Mouse (Mus musculus) liver, postnatal 0 days (tissue): ENCODE data around the gene Shisal2a. TPM values are rescaled to one million over a fixed set of nuclear protein-coding genes. Genes with fewer than 3 reads are reported as not detected.

Experiments
- ATAC-seq: fragments of 200-750 bp; cut with Nextera tagmentation; 2 replicates; pipeline ENCODE4 v1.8.0; 2017; ENCODE audit warnings: mild to moderate bottlenecking, moderate library complexity
- DNase-seq: peaks from one replicate; pipeline ENCODE4 v3.0.0-alpha.2; 2016
- H3K27ac ChIP-seq: fragments of 300-500 bp; sonication (generic); 2 replicates; pipeline ENCODE4 v1.5.1; 2014; ENCODE audit warnings: antibody characterized with exemption, moderate library complexity, mild to moderate bottlenecking, low read depth
- H3K27me3 ChIP-seq: fragments of 300-500 bp; sonication (generic); 2 replicates; pipeline ENCODE4 v1.6.1; 2014; ENCODE audit warnings: low read length, control low read depth, mixed read lengths; ENCODE audit not compliant: insufficient read depth
- H3K36me3 ChIP-seq: fragments of 300-500 bp; sonication (generic); replicated peaks from 2 replicates; pipeline ENCODE4 v1.6.1; 2014; ENCODE audit warnings: mild to moderate bottlenecking, control low read depth, low read length, moderate library complexity, mixed read lengths; ENCODE audit not compliant: insufficient read depth
- H3K4me1 ChIP-seq: fragments of 300-500 bp; sonication (generic); 2 replicates; pipeline ENCODE4 v1.6.1; 2014; ENCODE audit warnings: antibody characterized with exemption, mild to moderate bottlenecking, control low read depth; ENCODE audit not compliant: insufficient read depth
- H3K4me2 ChIP-seq: fragments of 300-500 bp; sonication (generic); 2 replicates; pipeline ENCODE4 v1.6.1; 2014; ENCODE audit warnings: low read depth, mild to moderate bottlenecking, low read length, moderate library complexity, mixed read lengths
- H3K4me3 ChIP-seq: fragments of 300-500 bp; sonication (generic); 2 replicates; pipeline ENCODE4 v1.5.1; 2014; ENCODE audit warnings: low read depth, low read length
- H3K9ac ChIP-seq: fragments of 300-500 bp; sonication (generic); replicated peaks from 2 replicates; pipeline ENCODE4 v1.6.1; 2014; ENCODE audit warnings: mild to moderate bottlenecking, moderate library complexity
- H3K9me3 ChIP-seq: fragments of 300-500 bp; sonication (generic); 2 replicates; pipeline ENCODE4 v1.6.1; 2016; ENCODE audit warnings: mild to moderate bottlenecking, control low read depth, low read length, mixed read lengths
- CTCF ChIP-seq: sonication (generic); IDR thresholded peaks from 2 replicates; pipeline ENCODE4 v1.5.1; 2016; ENCODE audit warnings: antibody characterized with exemption, low read depth
- EP300 ChIP-seq: IDR thresholded peaks from 2 replicates; pipeline ENCODE4 v1.6.1; 2016; ENCODE audit warnings: antibody characterized with exemption, low read depth, mild to moderate bottlenecking
- WGBS: fragments of 180-500 bp; shearing (Covaris S2); extraction: QIAGEN DNeasy Blood & Tissue Kit; methylation state at CpG from one replicate; pipeline ENCODE4 v1.1.7; 2014; ENCODE audit not compliant: insufficient replicate concordance; 5-methylcytosine and 5-hydroxymethylcytosine counted together
- polyA plus RNA-seq: library from polyadenylated mRNA; unstranded; fragments of >200 nt; fragmentation: Nextera tagmentation; extraction: Ambion mirVana; gene quantifications from 2 replicates; pipeline ENCODE4 v1.2.1, GENCODE M21; 2015

Shisal2a gene
- polyA plus RNA-seq, 1 experiment from 2014 or later: 0.52 TPM

GRCm38 (mm10) chr4:108407621-108408020 lies 24.5 kb upstream of the Shisal2a start:
- Histone ChIP-seq H3K9me3 (no peaks in the 10 kb centered on the region), H3K4me3 (no peak overlapping the region), H3K4me1 (peaks cover 7% of the 10 kb centered on the region; the same call in 1 of the 2 replicates), H3K4me2 (peak overlapping the region; percentile 79; the same call in 1 of the 2 replicates), H3K9ac (no peak overlapping the region), H3K27me3 (0 out of 2 replicates have a peak, but pooled peaks cover 8% of the 10 kb centered on the region), H3K27ac (no peak overlapping the region), H3K36me3 (no peaks in the 10 kb centered on the region)
- TF ChIP-seq CTCF (no peak), EP300 (no peak)
- 50% methylated on average over 8 of the region's 8 CpGs for WGBS
- no peak for ATAC-seq
- DNase-seq: no peak

DNA sequence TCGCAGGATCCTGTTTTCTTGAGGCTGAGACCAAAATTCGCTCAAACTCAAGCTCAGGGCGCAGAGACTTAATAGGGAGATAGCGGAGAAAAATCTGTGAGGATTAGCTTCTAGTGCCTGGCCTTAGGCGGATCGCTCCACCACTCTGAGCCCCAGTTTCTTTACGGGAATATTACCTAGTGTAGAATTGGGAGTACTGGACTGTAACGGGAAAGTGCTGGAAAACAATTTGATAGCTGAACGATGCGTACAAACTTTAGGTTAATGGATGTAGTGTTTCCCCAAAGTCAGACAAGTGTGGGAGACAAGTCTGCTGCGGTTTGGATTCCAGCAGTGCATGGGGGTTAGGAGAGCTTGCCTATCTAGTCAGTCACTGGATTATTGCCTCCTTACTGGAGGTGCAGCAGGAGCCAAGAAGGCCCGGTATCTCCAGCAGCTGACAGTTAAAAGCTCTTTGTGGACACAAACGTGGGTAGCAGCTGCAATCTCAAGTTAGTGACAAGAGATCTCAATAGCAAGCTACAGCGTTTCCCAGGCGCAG lies 23.8 kb upstream of the Shisal2a start, which contains the start of gene Gpx7:
Gene Gpx7 (minus strand): TSS at position 101 of the 541 bp plus-strand sequence.
- Histone ChIP-seq H3K27me3 (0 out of 2 replicates have a peak, but pooled peaks cover 8% of the 10 kb centered on the region), H3K9ac (peak within 1 kb of the TSS; percentile 75), H3K4me3 (peak within 1 kb of the TSS; percentile 53), H3K4me1 (peaks cover 7% of the 10 kb centered on the region; the same call in 1 of the 2 replicates), H3K36me3 (no peaks in the 10 kb centered on the region), H3K9me3 (no peaks in the 10 kb centered on the region), H3K27ac (peak within 1 kb of the TSS; percentile 90), H3K4me2 (peak within 1 kb of the TSS; percentile 79)
- WGBS: 15% methylated on average over 15 of the region's 15 CpGs
- TF ChIP-seq EP300 (no peak), CTCF (no peak)
- DNase-seq: no peak
- no peak for ATAC-seq

GRCm38 (mm10) chr4:108406138-108406860 lies 23.1 kb upstream of the Shisal2a start:
- no peaks in the 10 kb centered on the region for H3K36me3 ChIP-seq
- H3K4me2 ChIP-seq: peak overlapping the region; percentile 79
- H3K27ac ChIP-seq: peak overlapping the region; percentile 90
- H3K4me3 ChIP-seq: peak overlapping the region; percentile 53
- ATAC-seq (peak; percentile 73), DNase-seq (peak; percentile 47)
- peaks cover 7% of the 10 kb centered on the region; the same call in 1 of the 2 replicates for H3K4me1 ChIP-seq
- 0 out of 2 replicates have a peak, but pooled peaks cover 8% of the 10 kb centered on the region for H3K27me3 ChIP-seq
- WGBS: 4% methylated on average over 52 of the region's 52 CpGs
- TF ChIP-seq CTCF: no peak
- no peak for TF ChIP-seq EP300
- H3K9ac ChIP-seq: peak overlapping the region; percentile 75
- no peaks in the 10 kb centered on the region for H3K9me3 ChIP-seq

- 52% methylated on average over 3 of the region's 3 CpGs for WGBS
- peak; percentile 31 for DNase-seq
- Histone ChIP-seq H3K27ac (peak overlapping the region; percentile 90), H3K9ac (no peak overlapping the region), H3K9me3 (no peaks in the 10 kb centered on the region), H3K27me3 (0 out of 2 replicates have a peak, but pooled peaks cover 8% of the 10 kb centered on the region), H3K36me3 (no peaks in the 10 kb centered on the region), H3K4me3 (peak overlapping the region; percentile 53), H3K4me2 (peak overlapping the region; percentile 79), H3K4me1 (peaks cover 7% of the 10 kb centered on the region; the same call in 1 of the 2 replicates)
- peak; percentile 90 for ATAC-seq
- no peak for TF ChIP-seq CTCF
- 0 out of 2 replicates have a peak, but pooled peaks have one; percentile 15 for TF ChIP-seq EP300
These were observed 22.6 kb upstream of the Shisal2a start for GRCm38 (mm10) chr4:108405766-108406137.

- Histone ChIP-seq H3K27ac (no peak overlapping the region), H3K9me3 (no peaks in the 10 kb centered on the region), H3K4me2 (no peak overlapping the region), H3K4me1 (peaks cover 7% of the 10 kb centered on the region; the same call in 1 of the 2 replicates), H3K36me3 (no peaks in the 10 kb centered on the region), H3K9ac (no peak overlapping the region), H3K27me3 (0 out of 2 replicates have a peak, but pooled peaks cover 8% of the 10 kb centered on the region), H3K4me3 (no peak overlapping the region)
- DNase-seq (no peak), ATAC-seq (no peak)
- TF ChIP-seq EP300: no peak
- TF ChIP-seq CTCF: no peak
- 82% methylated on average over 8 of the region's 8 CpGs for WGBS
These were observed 20.9 kb upstream of the Shisal2a start for GRCm38 (mm10) chr4:108403861-108404635.

GRCm38 (mm10) chr4:108400395-108400794 lies 17.2 kb upstream of the Shisal2a start:
- ATAC-seq (peak; percentile 66), DNase-seq (no peak)
- 81% methylated on average over 10 of the region's 10 CpGs for WGBS
- H3K4me3 ChIP-seq: no peak overlapping the region
- no peak overlapping the region for H3K4me2 ChIP-seq
- no peak for TF ChIP-seq CTCF
- TF ChIP-seq EP300: no peak
- H3K4me1 ChIP-seq: no peaks in the 10 kb centered on the region
- no peaks in the 10 kb centered on the region for H3K36me3 ChIP-seq
- H3K27me3 ChIP-seq: 0 out of 2 replicates have a peak, but pooled peaks cover under 1% of the 10 kb centered on the region
- no peak overlapping the region for H3K27ac ChIP-seq
- H3K9ac ChIP-seq: no peak overlapping the region
- H3K9me3 ChIP-seq: no peaks in the 10 kb centered on the region
